Mouse (Mus musculus) splenic B cell, adult 2 months (primary cell): ENCODE results near the gene Btg1.
A peak's percentile ranks its signal among the peaks of the same experiment; 100 is the strongest.

ENCODE experiments used
- DNase-seq: peaks from one replicate; pipeline ENCODE4 v3.0.0-alpha.2; 2011; ENCODE audit warnings: low read depth, low spot score
- H3K27me3 ChIP-seq: 2 replicates; pipeline ENCODE4 v1.6.1; 2012; ENCODE audit warnings: mild to moderate bottlenecking, low read length, moderate library complexity, mixed read lengths; ENCODE audit not compliant: control insufficient read depth, poor library complexity, insufficient read depth, severe bottlenecking
- H3K36me3 ChIP-seq: 2 replicates; pipeline ENCODE4 v1.6.1; 2012; ENCODE audit warnings: mild to moderate bottlenecking, low read length, moderate library complexity, mixed read lengths; ENCODE audit not compliant: control insufficient read depth, poor library complexity, insufficient read depth, severe bottlenecking

Btg1 gene

DNA sequence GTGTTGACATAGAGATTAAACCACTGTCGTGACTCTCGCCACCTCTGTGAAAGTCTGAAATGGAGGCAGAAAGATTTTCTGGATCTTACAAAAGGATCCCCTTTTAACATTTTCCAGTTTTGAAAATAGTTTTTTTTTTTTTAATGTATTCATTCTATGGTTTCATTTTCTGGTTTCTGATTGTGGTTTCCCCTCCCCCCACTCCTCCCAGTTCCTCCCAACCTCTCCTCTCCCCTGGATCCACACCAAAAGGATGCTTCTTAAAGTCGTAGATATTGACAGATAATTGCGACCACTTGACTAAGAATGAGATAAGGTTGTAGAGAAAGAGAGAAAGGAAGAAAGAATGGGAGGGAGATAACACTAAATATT lies 16.3 kb downstream of the Btg1 start:
- no peaks in the 10 kb centered on the region for H3K27me3 ChIP-seq
- H3K36me3 ChIP-seq: peaks cover 3% of the 10 kb centered on the region; the same call in 1 of the 2 replicates
- peak; percentile 37 for DNase-seq

DNA sequence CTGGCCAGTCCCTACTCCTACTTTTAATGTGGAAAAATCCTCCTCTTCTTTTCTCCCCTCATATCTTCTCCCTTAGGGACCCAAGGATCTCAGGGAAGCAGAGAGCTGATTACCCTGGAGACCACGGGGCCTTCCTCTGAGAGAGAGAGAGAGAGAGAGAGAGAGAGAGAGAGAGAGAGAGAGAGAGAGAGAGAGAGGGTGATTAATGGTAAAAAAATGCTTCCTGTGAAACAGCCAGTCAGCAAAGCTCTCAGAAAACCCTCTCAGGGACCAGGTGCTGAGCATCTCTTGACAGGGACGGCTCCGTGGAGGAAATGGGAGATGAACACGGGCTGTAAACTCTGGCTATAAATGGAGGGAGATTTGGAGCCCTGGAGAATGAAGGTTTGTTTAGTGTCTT lies 18.7 kb downstream of the Btg1 start:
- no peak for DNase-seq
- Histone ChIP-seq H3K27me3 (no peaks in the 10 kb centered on the region), H3K36me3 (peaks cover 1% of the 10 kb centered on the region; the same call in 1 of the 2 replicates)

DNA sequence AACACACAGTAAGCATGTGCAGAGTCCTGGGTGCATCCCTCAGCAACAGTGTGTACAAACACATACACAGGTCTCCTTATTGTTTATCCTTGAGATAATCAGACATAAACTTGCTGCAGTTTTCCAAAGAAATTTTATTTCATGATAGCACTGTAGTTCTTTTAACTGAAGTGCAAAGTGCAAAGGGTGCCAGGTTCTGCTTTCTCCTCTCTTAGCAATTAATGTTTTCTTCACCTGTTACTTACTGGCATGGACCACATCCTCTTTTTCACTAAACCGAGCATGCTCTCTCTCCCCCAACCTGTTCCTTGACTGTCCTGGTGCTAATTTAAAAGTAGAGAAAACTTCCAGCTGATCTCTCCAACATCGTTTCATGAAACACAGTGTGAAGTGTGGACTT lies 21.7 kb downstream of the Btg1 start:
- no peaks in the 10 kb centered on the region for H3K27me3 ChIP-seq
- no peaks in the 10 kb centered on the region for H3K36me3 ChIP-seq
- peak; percentile 54 for DNase-seq

DNA sequence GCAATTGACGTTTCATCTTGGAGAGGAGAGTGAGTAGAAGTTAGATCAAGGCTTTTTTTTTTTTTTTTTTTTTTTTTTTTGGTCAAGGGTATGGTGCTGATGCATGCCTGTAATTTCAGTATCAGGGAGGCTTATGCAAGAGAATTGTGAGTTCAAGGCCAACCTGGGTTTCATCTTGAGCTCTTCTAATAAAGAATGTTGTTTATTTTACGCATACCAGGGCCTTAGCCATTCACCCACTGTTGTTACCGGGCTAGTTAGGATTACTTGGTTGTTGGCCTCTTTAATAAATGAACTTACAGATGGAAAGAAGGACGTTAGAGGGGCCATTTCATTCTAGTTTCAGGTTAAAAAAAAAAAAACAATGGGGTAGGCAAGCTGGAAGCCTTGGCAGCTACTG lies 25.2 kb downstream of the Btg1 start:
- Histone ChIP-seq H3K27me3 (no peaks in the 10 kb centered on the region), H3K36me3 (no peaks in the 10 kb centered on the region)
- no peak for DNase-seq

DNA sequence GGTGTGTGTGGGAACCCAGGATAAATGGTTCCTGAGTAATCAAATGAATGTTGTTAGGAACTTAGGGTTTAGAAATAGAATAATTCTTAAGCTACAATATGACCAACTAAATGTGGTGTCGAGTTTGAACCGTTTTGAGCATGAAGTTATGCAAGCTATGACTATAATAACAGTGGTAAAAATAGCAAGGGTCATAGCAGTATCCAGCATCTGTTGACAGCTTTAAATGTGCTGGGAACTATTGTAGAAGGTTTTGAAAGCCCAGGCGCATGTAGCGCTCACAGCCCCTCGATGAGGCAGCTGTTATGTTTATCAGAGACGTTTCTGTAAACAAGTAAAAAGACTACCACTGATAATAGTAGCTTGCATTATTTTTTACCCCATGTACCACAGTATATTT lies 25.9 kb downstream of the Btg1 start:
- DNase-seq: no peak
- H3K36me3 ChIP-seq: no peaks in the 10 kb centered on the region
- H3K27me3 ChIP-seq: no peaks in the 10 kb centered on the region

DNA sequence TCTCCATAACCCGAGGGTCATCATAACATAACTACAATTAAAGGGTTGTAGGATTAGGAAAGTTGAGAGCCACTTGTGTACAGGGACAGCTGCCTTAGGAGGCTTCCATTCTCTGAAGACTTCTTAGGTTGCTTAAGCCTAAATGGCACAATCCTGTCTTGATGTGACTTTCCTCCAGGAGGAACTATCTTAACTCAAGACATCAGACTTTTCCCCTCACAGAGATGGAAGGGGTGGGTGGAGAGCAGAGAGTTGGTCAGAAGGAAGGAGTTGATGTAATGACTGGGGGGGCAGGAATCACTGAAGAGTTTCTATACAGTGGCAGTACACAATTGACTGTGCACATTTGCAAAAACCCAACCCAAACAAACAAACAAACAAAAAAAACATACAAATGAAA lies 28.4 kb downstream of the Btg1 start:
- H3K27me3 ChIP-seq: no peaks in the 10 kb centered on the region
- H3K36me3 ChIP-seq: no peaks in the 10 kb centered on the region
- DNase-seq: no peak

DNA sequence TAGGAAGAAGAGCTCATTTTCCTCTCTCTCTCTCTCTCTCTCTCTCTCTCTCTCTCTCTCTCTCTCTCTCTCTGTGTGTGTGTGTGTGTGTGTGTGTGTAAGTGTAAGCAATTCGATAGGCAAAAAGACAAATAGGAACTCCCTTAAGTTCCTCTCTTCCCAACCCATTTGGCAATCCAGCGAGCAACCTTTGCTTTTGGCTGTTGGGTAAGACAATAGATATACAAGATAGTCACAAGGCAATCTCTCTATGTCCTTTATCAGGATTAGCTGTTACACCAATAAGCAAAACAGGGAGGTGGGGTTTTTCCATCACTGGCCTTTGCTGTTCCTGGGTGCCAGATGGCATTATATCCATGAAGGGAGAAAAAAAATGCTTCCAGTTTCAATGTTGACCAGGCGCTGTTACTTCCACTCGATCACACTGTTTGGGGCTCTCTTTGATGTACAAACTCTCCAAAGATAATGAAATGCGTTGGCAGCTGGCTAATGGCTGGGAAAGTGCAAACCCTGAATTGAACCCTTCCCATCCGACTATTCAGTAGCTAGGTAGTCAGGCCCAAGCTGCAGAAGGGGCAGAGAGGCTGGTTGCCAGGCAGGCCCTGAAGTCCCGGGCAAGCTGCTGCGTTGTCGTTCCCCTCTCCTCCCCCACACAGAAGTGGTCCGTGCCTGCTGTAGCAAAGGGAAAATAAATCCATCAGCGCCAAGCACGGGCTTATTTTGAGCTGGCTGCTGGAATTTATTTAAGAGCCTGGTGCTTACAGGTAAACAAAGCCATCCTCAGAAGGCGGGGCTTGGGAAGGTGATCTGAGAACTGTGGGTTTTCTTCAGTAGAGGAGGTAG lies 29.4 kb downstream of the Btg1 start:
- DNase-seq: no peak
- Histone ChIP-seq H3K36me3 (no peaks in the 10 kb centered on the region), H3K27me3 (no peaks in the 10 kb centered on the region)

DNA sequence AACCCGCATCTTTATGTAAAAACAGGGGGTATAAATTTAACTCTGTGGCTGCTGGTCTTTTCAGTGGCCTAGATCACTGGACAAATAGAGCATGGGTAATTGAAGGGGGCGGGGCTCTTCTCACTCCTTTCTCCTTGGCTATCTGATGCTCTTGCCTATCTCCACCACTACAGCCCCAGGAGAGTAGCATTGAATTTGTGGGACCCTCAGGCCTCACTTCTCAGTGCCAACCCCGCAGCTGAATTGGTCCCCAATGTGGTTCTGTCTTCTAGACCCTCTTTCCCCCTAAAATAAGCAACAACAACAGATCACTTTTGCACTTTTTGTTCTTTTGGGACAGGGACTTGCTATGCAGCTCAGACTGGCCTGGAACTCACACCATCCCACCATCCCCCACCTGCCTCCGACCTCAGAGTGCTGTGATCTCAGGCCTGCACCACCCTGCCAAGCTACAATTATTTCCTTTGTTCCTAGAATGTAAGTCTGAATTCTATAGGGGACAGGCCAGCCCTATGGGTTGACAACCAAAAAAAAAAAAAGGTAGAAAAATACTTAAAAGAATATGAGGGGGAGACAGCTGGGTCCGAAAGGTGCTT lies 30.2 kb downstream of the Btg1 start:
- no peak for DNase-seq

DNA sequence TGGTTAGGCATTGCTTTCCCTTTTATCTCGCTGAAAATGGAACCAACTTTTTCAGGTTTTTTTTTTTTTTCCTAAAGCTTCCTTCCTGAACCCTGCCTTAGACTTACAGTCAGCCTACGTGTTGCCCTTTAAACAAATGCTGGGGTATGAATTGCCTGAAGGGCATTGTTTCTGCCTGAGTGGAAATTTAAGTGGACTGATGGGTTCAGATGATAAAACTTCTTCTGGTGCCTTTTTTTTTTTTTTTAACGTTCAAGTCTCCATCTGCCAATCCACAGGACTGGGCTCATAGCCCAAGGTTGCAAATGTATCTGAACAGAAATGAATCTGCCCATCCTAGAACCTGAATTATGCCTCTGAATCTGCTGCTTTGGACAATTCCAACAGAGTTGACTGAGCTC lies 31.4 kb downstream of the Btg1 start:
- H3K27me3 ChIP-seq: no peaks in the 10 kb centered on the region
- no peak for DNase-seq

More for the DNA sequence above, 30.2 kb downstream of the Btg1 start:
- Histone ChIP-seq H3K36me3 (no peaks in the 10 kb centered on the region), H3K27me3 (no peaks in the 10 kb centered on the region)

DNA sequence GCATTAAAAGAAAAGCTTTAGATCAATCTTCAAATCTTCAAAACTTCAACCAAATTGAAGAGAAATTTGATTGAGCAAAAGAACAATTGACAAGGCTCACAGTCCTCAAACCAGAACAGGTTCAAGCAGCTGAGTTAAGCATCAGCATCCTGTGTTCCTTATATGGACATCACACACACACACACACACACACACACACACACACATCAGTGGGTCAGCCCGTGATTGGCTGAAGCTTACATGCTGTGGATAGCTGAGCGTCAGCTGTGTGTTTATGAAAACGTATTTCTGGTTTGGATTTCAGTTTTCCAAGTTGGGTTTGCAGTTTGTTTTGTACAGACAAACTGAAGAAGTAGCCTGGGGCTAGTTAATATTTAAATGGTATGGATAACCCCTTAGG lies 32.7 kb downstream of the Btg1 start:
- no peak for DNase-seq
- Histone ChIP-seq H3K27me3 (no peaks in the 10 kb centered on the region), H3K36me3 (no peaks in the 10 kb centered on the region)

More for the DNA sequence above, 31.4 kb downstream of the Btg1 start:
- no peaks in the 10 kb centered on the region for H3K36me3 ChIP-seq

DNA sequence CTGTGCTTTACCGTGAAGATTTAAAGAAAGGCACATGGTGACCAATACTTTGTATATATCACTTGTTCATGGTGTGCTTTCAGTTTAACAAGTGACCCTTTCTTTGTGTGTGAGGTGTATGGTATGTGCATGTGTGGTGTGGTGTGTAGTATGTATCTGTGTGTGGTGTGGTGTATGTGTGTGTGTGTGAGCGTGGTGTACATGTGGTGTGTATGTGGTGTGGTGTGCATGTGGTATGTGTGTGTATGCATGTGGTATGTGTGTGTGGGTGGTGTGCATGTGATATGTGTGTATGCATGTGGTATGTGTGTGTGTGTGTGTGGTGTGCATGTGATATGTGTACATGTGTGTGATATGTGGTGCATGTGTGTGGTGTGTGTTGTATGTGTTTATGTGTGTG lies 35.6 kb downstream of the Btg1 start:
- no peak for DNase-seq
- Histone ChIP-seq H3K36me3 (no peaks in the 10 kb centered on the region), H3K27me3 (no peaks in the 10 kb centered on the region)

DNA sequence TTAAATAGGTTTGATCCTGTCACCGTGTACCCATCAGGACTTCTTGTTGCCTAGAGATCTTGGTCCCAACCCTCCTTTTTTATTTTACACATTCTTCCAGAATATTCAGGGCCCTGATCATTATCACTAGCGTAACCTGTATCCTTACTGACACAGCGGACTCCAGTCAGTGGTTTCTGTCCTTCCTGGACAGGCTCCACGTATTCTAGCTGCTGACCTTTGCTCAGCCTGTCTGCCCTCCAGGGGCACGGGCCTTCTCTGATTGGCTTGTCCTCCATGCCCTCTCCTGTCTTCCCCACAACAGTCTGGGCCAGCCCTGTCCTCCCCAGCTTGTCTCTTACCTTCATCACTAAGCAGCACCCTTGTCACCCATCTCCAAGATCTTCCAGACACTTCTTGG lies 36.2 kb downstream of the Btg1 start:
- H3K36me3 ChIP-seq: no peaks in the 10 kb centered on the region
- no peak for DNase-seq
- no peaks in the 10 kb centered on the region for H3K27me3 ChIP-seq

DNA sequence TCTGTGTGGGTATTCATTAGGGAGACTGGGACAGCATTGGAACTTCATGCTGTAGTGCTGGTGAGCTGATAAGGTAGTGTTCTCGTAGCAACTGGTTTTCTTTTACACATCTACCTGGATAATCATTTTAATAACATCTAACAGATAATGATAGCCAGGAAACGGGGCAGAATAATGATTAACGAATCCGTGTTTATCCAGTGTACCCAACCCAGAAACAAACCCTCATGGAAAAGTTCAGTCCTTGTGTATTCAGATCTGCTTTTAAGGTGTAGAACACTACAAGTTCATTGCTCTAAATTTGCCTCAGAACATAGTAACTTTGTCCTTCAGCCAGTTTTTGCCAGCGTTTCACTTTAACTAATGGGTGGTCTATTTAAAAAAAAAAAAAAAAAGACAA lies 37.3 kb downstream of the Btg1 start:
- H3K36me3 ChIP-seq: no peaks in the 10 kb centered on the region
- DNase-seq: no peak
- H3K27me3 ChIP-seq: no peaks in the 10 kb centered on the region

DNA sequence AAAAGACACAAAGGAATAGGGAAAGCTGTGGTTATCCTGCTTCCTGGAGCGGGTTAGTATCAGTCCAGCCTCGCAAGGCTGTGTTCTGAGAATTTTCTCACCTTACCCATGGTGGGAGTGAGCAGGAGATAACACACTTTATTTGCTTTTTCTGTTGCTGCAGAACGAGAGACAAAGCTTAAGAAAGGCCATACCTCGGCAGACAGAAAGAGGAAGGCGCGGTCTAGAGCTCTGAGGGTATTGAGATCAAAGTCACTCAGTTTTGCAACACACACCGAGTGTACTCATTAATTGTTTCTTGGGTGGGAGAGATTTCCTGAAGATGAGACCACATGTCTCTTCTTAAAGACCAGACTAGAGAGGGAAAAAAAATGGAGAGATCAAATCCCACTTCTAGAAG lies 37.8 kb downstream of the Btg1 start:
- peak; percentile 33 for DNase-seq

DNA sequence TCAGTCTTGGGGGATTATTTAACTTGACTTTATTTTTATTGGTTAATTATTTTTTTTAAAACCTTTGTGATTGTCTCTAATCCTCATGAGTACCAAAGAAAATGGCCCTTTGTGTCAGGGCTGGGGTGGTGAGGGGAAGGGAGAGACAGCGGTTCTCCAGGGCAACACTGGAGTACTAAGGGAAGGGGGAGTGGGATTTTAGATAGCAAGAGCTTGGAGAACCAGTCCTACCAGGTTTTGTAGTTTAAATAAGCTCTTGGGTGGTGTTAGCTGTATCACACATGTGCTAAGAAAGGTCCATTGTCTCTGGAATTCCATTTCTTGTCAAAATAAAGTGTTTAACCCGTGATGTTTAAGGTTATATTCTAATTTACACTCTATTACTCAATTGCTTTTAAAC lies 38.3 kb downstream of the Btg1 start:
- H3K27me3 ChIP-seq: no peaks in the 10 kb centered on the region
- DNase-seq: no peak
- no peaks in the 10 kb centered on the region for H3K36me3 ChIP-seq

More for the DNA sequence above, 37.8 kb downstream of the Btg1 start:
- H3K27me3 ChIP-seq: no peaks in the 10 kb centered on the region
- H3K36me3 ChIP-seq: no peaks in the 10 kb centered on the region
